Mouse (Mus musculus) kidney, postnatal 0 days (tissue): ENCODE data around the gene Secisbp2. TPM values are rescaled to one million over a fixed set of nuclear protein-coding genes. Genes with fewer than 3 reads are reported as not detected.

ENCODE experiments used
- ATAC-seq: fragments of 200-750 bp; cut with Nextera tagmentation; replicated peaks from 2 replicates; pipeline ENCODE4 v1.8.0; 2017; ENCODE audit warnings: low read depth, moderate number of reproducible peaks, moderate TSS enrichment, moderate library complexity; ENCODE audit not compliant: low FRiP score
- DNase-seq: peaks from one replicate; pipeline ENCODE4 v3.0.0-alpha.2; 2016; ENCODE audit warnings: low spot score
- H3K27ac ChIP-seq: fragments of 300-500 bp; sonication (generic); 2 replicates; pipeline ENCODE4 v1.5.1; 2014; ENCODE audit warnings: mild to moderate bottlenecking
- H3K27me3 ChIP-seq: fragments of 300-500 bp; sonication (generic); 2 replicates; pipeline ENCODE4 v1.6.1; 2014; ENCODE audit warnings: low read length, mixed read lengths; ENCODE audit not compliant: insufficient read depth
- H3K36me3 ChIP-seq: fragments of 300-500 bp; sonication (generic); 2 replicates; pipeline ENCODE4 v1.6.1; 2014; ENCODE audit warnings: low read length, mixed read lengths; ENCODE audit not compliant: insufficient read depth
- H3K4me1 ChIP-seq: fragments of 300-500 bp; sonication (generic); replicated peaks from 2 replicates; pipeline ENCODE4 v1.6.1; 2014; ENCODE audit warnings: antibody characterized with exemption, low read length, mixed read lengths; ENCODE audit not compliant: insufficient read depth
- H3K4me2 ChIP-seq: fragments of 300-500 bp; sonication (generic); 2 replicates; pipeline ENCODE4 v1.6.1; 2014; ENCODE audit warnings: mild to moderate bottlenecking, low read length, moderate library complexity, mixed read lengths
- H3K4me3 ChIP-seq: fragments of 300-500 bp; sonication (generic); replicated peaks from 2 replicates; pipeline ENCODE4 v1.5.1; 2014; ENCODE audit warnings: low read depth, low read length
- H3K9ac ChIP-seq: fragments of 300-500 bp; sonication (generic); 2 replicates; pipeline ENCODE4 v1.6.1; 2014; ENCODE audit warnings: low read depth, low read length
- H3K9me3 ChIP-seq: fragments of 300-500 bp; sonication (generic); replicated peaks from 2 replicates; pipeline ENCODE4 v1.6.1; 2016; ENCODE audit warnings: low read length, inconsistent platforms, mixed read lengths
- CTCF ChIP-seq: IDR thresholded peaks from 2 replicates; pipeline ENCODE4 v1.5.1; 2016; ENCODE audit warnings: antibody characterized with exemption, low read depth, mild to moderate bottlenecking, moderate library complexity
- WGBS: fragments of 180-500 bp; shearing (Covaris S2); extraction: QIAGEN DNeasy Blood & Tissue Kit; methylation state at CpG from one replicate; pipeline ENCODE4 v1.1.7; 2014; 5-methylcytosine and 5-hydroxymethylcytosine counted together
- polyA plus RNA-seq: library from polyadenylated mRNA; unstranded; fragments of >200 nt; fragmentation: Nextera tagmentation; extraction: Ambion mirVana; gene quantifications from 2 replicates; pipeline ENCODE4 v1.2.1, GENCODE M21; 2015

The Secisbp2 gene
- polyA plus RNA-seq, 1 experiment from 2014 or later, result 34.9 TPM

DNA sequence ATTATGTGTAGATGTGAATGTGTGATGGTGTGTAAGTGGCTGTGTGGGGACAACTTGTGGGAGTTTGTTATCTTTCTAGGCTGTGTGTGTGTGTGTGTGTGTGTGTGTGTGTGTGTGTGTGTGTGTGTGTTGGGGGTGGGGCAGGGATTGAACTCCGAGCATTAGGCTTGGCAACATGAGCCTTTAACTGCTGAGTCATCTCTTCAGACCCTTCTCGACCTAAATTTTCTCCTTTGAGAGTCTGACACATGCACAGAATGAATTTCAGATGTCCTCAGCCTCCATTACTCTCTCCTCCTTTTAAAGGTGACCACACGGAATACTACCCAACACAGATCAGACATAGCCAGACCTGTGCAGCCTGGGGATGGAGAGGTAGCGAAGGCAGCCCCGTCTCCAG is 71.6 kb downstream of the Secisbp2 start:
- no peaks in the 10 kb centered on the region for H3K9me3 ChIP-seq
- DNase-seq, result no peak
- H3K4me3 ChIP-seq, result no peak overlapping the region
- H3K9ac ChIP-seq, result no peak overlapping the region
- no peaks in the 10 kb centered on the region for H3K4me1 ChIP-seq
- H3K4me2 ChIP-seq, result no peak overlapping the region
- ATAC-seq, result no peak
- WGBS, result 76% methylated on average over 5 of the region's 5 CpGs
- H3K27me3 ChIP-seq, result no peaks in the 10 kb centered on the region
- H3K27ac ChIP-seq, result no peak overlapping the region
- no peak for TF ChIP-seq CTCF
- 0 out of 2 replicates have a peak, but pooled peaks cover 5% of the 10 kb centered on the region for H3K36me3 ChIP-seq

DNA sequence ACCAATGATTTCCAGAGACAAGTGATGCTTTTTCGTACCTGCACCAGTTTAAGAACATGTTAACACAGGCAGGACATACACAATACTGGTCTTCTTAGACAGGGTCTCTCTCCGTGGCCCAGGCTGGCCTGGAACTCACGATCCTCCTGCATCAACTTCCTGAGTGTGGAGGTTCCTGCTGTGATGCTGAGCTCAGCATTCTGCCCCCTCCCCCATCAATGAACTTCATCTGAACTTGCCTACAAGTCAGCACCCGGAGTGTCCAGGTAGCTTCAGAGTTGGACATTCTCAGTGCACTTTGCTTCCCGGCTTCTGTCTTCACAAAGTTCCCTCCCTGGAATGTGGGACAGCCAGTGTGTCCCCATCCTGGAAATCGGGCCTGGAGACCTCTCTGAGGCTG is 73.1 kb downstream of the Secisbp2 start:
- no peak overlapping the region for H3K4me3 ChIP-seq
- no peak for TF ChIP-seq CTCF
- no peaks in the 10 kb centered on the region for H3K36me3 ChIP-seq
- no peaks in the 10 kb centered on the region for H3K27me3 ChIP-seq
- no peak overlapping the region for H3K4me2 ChIP-seq
- DNase-seq (no peak), ATAC-seq (no peak)
- 68% methylated on average over 6 of the region's 6 CpGs for WGBS
- H3K27ac ChIP-seq, result no peak overlapping the region
- H3K9me3 ChIP-seq, result no peaks in the 10 kb centered on the region
- no peak overlapping the region for H3K9ac ChIP-seq
- H3K4me1 ChIP-seq, result no peaks in the 10 kb centered on the region

DNA sequence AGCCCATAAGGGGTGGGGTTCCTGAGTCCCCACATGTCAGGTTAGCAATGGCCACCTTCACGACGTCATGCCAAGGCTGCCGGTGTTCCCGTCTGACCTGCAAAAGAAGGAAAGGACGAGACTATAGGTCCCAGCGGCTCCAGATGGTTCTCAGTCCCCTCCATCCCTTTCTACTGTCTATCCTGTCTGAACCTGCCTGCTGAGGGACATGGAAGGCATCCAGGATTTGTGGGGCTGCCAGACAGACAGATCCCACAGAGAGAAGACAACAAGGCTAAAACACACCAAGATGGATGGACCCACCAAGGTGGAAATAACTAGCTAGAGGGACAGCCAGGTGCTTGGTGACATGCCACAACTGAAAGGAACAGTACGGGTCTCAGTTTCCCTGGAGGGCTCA is 73.9 kb downstream of the Secisbp2 start:
- ATAC-seq, result no peak

GRCm38 (mm10) chr13:51725926-51726574 is 74.6 kb downstream of the Secisbp2 start:
- TF ChIP-seq CTCF, result no peak
- Histone ChIP-seq H3K9ac (no peak overlapping the region), H3K27me3 (no peaks in the 10 kb centered on the region), H3K4me3 (no peak overlapping the region), H3K4me1 (0 out of 2 replicates have a peak, but pooled peaks cover 3% of the 10 kb centered on the region), H3K9me3 (no peaks in the 10 kb centered on the region), H3K27ac (no peak overlapping the region), H3K36me3 (no peaks in the 10 kb centered on the region), H3K4me2 (no peak overlapping the region)
- ATAC-seq, result 0 out of 2 replicates have a peak, but pooled peaks have one; percentile 24
- no peak for DNase-seq
- WGBS, result 50% methylated on average over 8 of the region's 8 CpGs

More for the DNA sequence above, 73.9 kb downstream of the Secisbp2 start:
- no peak for DNase-seq
- H3K27me3 ChIP-seq, result no peaks in the 10 kb centered on the region
- WGBS, result 84% methylated on average over 7 of the region's 7 CpGs
- no peak overlapping the region for H3K4me3 ChIP-seq
- no peak overlapping the region for H3K27ac ChIP-seq
- H3K36me3 ChIP-seq, result no peaks in the 10 kb centered on the region
- H3K9me3 ChIP-seq, result no peaks in the 10 kb centered on the region
- no peak overlapping the region for H3K9ac ChIP-seq
- H3K4me1 ChIP-seq, result 0 out of 2 replicates have a peak, but pooled peaks cover 3% of the 10 kb centered on the region
- TF ChIP-seq CTCF, result no peak
- no peak overlapping the region for H3K4me2 ChIP-seq

DNA sequence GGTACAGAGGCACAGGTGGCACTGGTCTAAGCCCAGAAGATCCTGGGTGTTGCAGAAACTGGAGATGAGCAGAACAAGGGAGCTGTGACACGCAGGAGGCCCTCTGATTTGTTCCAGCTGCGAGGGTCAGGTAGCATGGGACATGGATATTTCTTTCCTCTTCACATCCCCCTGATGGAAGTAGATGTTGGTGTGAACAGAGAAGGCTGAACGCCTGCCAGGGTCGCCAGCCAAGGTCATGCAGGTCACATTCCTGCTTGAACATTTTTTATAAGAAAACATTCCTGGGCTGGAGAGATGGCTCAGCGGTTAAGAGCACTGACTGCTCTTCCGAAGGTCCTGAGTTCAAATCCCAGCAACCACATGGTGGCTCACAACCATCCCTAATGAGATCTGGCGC is 75.9 kb downstream of the Secisbp2 start:
- TF ChIP-seq CTCF, result no peak
- WGBS, result 33% methylated on average over 6 of the region's 7 CpGs
- H3K4me1 ChIP-seq, result 0 out of 2 replicates have a peak, but pooled peaks cover 3% of the 10 kb centered on the region
- H3K27ac ChIP-seq, result no peak overlapping the region
- no peak overlapping the region for H3K4me3 ChIP-seq
- DNase-seq, result peak; percentile 56
- no peaks in the 10 kb centered on the region for H3K36me3 ChIP-seq
- no peak overlapping the region for H3K9ac ChIP-seq
- no peaks in the 10 kb centered on the region for H3K9me3 ChIP-seq
- no peaks in the 10 kb centered on the region for H3K27me3 ChIP-seq
- H3K4me2 ChIP-seq, result no peak overlapping the region
- ATAC-seq, result no peak

DNA sequence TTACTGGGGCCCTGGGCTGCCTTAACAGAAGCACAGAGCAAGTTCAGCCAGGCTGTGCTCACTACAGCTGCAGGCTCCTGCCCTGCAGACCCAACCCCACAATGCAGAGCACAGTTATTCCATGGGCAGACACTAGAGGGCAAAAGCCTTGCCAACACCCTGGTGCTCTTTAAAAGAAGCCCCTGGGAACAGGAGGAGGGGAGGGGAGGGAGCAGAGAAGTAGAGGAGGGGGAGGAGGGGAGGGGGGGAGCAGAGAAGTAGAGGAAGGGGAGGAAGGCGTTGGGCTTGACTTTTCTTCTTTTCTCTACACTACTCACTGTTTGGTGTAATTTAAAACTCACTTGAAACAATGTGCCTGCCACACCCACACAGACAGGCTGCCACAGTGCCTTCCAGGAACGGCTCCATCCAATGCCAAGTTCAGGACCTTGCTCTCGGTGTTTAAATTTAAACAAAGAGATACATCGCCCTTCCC is 78.4 kb downstream of the Secisbp2 start:
- Histone ChIP-seq H3K27me3 (no peaks in the 10 kb centered on the region), H3K4me2 (no peak overlapping the region), H3K36me3 (no peaks in the 10 kb centered on the region), H3K9me3 (no peaks in the 10 kb centered on the region), H3K27ac (no peak overlapping the region), H3K4me1 (0 out of 2 replicates have a peak, but pooled peaks cover 3% of the 10 kb centered on the region), H3K9ac (no peak overlapping the region), H3K4me3 (no peak overlapping the region)
- peak; percentile 63 for TF ChIP-seq CTCF
- WGBS, result 9% methylated on average over 4 of the region's 4 CpGs
- DNase-seq, result peak; percentile 77
- ATAC-seq, result peak; percentile 54
